Mouse (Mus musculus) gastrocnemius, postnatal 10 days (tissue): ENCODE data around the gene Cfap45. TPM values are rescaled to one million over a fixed set of nuclear protein-coding genes. Genes with fewer than 3 reads are reported as not detected.

Experiments used
- DNase-seq: peaks from one replicate; pipeline ENCODE4 v3.0.0; 2021; ENCODE audit warnings: mixed read lengths
- total RNA-seq, 2 experiments: library from RNA; stranded (reverse); gene quantifications; 2 replicates each; pipeline ENCODE4 v1.2.3; 2021

Cfap45 gene
- total RNA-seq, 2 experiments from 2014 or later, result 0.75 to 1.1 TPM

GRCm38 (mm10) chr1:172562641-172563464, 42.3 kb downstream of the Cfap45 start:
- peak; percentile 59 for DNase-seq

GRCm38 (mm10) chr1:172563465-172563828, 42.8 kb downstream of the Cfap45 start:
- no peak for DNase-seq

GRCm38 (mm10) chr1:172566131-172566530, 45.5 kb downstream of the Cfap45 start:
- DNase-seq, result no peak

- DNase-seq, result no peak
These were observed 47.2 kb downstream of the Cfap45 start for GRCm38 (mm10) chr1:172567758-172568157.

- no peak for DNase-seq
These were observed 59.5 kb downstream of the Cfap45 start for GRCm38 (mm10) chr1:172580116-172580515.

- no peak for DNase-seq
These were observed 61.8 kb downstream of the Cfap45 start for GRCm38 (mm10) chr1:172582436-172582835.

GRCm38 (mm10) chr1:172584271-172584670, 63.7 kb downstream of the Cfap45 start:
- no peak for DNase-seq

- no peak for DNase-seq
These were observed 64.4 kb downstream of the Cfap45 start for GRCm38 (mm10) chr1:172585026-172585425.

- DNase-seq, result no peak
These were observed 65.3 kb downstream of the Cfap45 start for GRCm38 (mm10) chr1:172585612-172586567.

- peak; percentile 22 for DNase-seq
These were observed 69.8 kb downstream of the Cfap45 start, which contains the start of gene Slamf8 for GRCm38 (mm10) chr1:172590385-172590784. TSS of gene Slamf8 (minus strand) at chr1:172590568.

- DNase-seq, result no peak
These were observed 72.7 kb downstream of the Cfap45 start for GRCm38 (mm10) chr1:172593321-172593720.

GRCm38 (mm10) chr1:172593956-172594355, 73.4 kb downstream of the Cfap45 start:
- no peak for DNase-seq

- DNase-seq, result peak; percentile 29
These were observed 73.9 kb downstream of the Cfap45 start for GRCm38 (mm10) chr1:172594495-172594894.

Other genes with a start within 250 kb of the Cfap45 start
- 100 to 1,000 TPM; 695 to 761 TPM for gene Atp1a2, start 222.7 kb upstream of the Cfap45 start, total RNA-seq
- under 1 TPM; 0.07 to 0.14 TPM for gene Kcnj9, start 191.5 kb upstream of the Cfap45 start, total RNA-seq
- gene Kcnj10, start 179.6 kb upstream of the Cfap45 start, total RNA-seq, result 1 to 10 TPM in 1 of 2 experiments, under 1 TPM in 1; 0.87 to 1.2 TPM
- gene Pigm, start 144.3 kb upstream of the Cfap45 start, total RNA-seq, result 1 to 10 TPM; 5.6 to 6.9 TPM
- gene Slamf9, start 45.4 kb upstream of the Cfap45 start, total RNA-seq, result under 1 TPM; 0.42 to 0.72 TPM
- gene Igsf9, start 39.0 kb upstream of the Cfap45 start, total RNA-seq, result under 1 TPM; 0.56 to 0.86 TPM
- 10 to 100 TPM; 75.0 to 98.1 TPM for gene Tagln2, start 20.8 kb upstream of the Cfap45 start, total RNA-seq
- gene Vsig8, start 35.1 kb downstream of the Cfap45 start, total RNA-seq, result not detected
- not detected for gene Slamf8, start 69.8 kb downstream of the Cfap45 start, total RNA-seq
- not detected for gene Fcrl6, start 81.8 kb downstream of the Cfap45 start, total RNA-seq
- gene Dusp23, start 112.2 kb downstream of the Cfap45 start, total RNA-seq, result 10 to 100 TPM; 15.7 to 17.7 TPM
- under 1 TPM in 1 of 2 experiments, not detected in 1; 0.16 TPM for gene Crp, start 177.3 kb downstream of the Cfap45 start, total RNA-seq